Mouse (Mus musculus) heart, embryonic 13.5 days (tissue): ENCODE measurements around the gene Rbm7. TPM values are rescaled to one million over a fixed set of nuclear protein-coding genes. Genes with fewer than 3 reads are reported as not detected.
"Not testable (repeated sequence)": the region's sequence is repeated elsewhere in the genome, so short reads cannot be mapped to it uniquely, and the experiment has no call there.

Source experiments
- ATAC-seq: fragments of 200-750 bp; cut with Nextera tagmentation; 2 replicates; pipeline ENCODE4 v1.8.0; 2017; ENCODE audit warnings: moderate TSS enrichment; ENCODE audit not compliant: insufficient number of reproducible peaks, low FRiP score, low TSS enrichment; ENCODE audit errors: extremely low read depth
- H3K27ac ChIP-seq: fragments of 300-500 bp; sonication (generic); replicated peaks from 2 replicates; pipeline ENCODE4 v1.5.1; 2015; ENCODE audit warnings: moderate library complexity, mild to moderate bottlenecking, inconsistent platforms
- H3K27me3 ChIP-seq: fragments of 300-500 bp; sonication (generic); replicated peaks from 2 replicates; pipeline ENCODE4 v1.6.1; 2015; ENCODE audit warnings: mild to moderate bottlenecking, inconsistent platforms
- H3K36me3 ChIP-seq: fragments of 300-500 bp; sonication (generic); 2 replicates; pipeline ENCODE4 v1.6.1; 2015; ENCODE audit warnings: mild to moderate bottlenecking, inconsistent platforms
- H3K4me1 ChIP-seq: fragments of 300-500 bp; sonication (generic); 2 replicates; pipeline ENCODE4 v1.6.1; 2015; ENCODE audit warnings: inconsistent platforms
- H3K4me2 ChIP-seq: fragments of 300-500 bp; sonication (generic); 2 replicates; pipeline ENCODE4 v1.6.1; 2015; ENCODE audit warnings: inconsistent platforms, mild to moderate bottlenecking, moderate library complexity
- H3K4me3 ChIP-seq: fragments of 300-500 bp; sonication (generic); 2 replicates; pipeline ENCODE4 v1.5.1; 2015; ENCODE audit warnings: moderate library complexity, mild to moderate bottlenecking, inconsistent platforms
- H3K9ac ChIP-seq: fragments of 300-500 bp; sonication (generic); 2 replicates; pipeline ENCODE4 v1.6.1; 2015; ENCODE audit warnings: inconsistent platforms, mild to moderate bottlenecking, moderate library complexity
- H3K9me3 ChIP-seq: fragments of 300-500 bp; sonication (generic); 2 replicates; pipeline ENCODE4 v1.6.1; 2016; ENCODE audit warnings: inconsistent platforms
- WGBS: fragments of 180-500 bp; shearing (Covaris S2); methylation state at CpG from one replicate; pipeline ENCODE4 v1.1.7; 2015; ENCODE audit warnings: mixed read lengths; 5-methylcytosine and 5-hydroxymethylcytosine counted together
- polyA plus RNA-seq: library from polyadenylated mRNA; unstranded; fragments of >200 nt; fragmentation: Nextera tagmentation; extraction: Ambion mirVana; gene quantifications from 2 replicates; pipeline ENCODE4 v1.2.1, GENCODE M21; 2015

Gene Rbm7
- polyA plus RNA-seq, 1 experiment from 2014 or later: 80.1 TPM

GRCm38 (mm10) chr9:48479838-48480410 lies 15.2 kb downstream of the Rbm7 start:
- 5% methylated on average over 25 of the region's 25 CpGs for WGBS
- Histone ChIP-seq H3K4me1 (peaks cover 19% of the 10 kb centered on the region), H3K4me3 (peak overlapping the region; percentile 83), H3K9ac (peak overlapping the region; percentile 88), H3K9me3 (no peaks in the 10 kb centered on the region), H3K4me2 (peak overlapping the region; percentile 92), H3K36me3 (peaks cover 31% of the 10 kb centered on the region), H3K27ac (no peak overlapping the region), H3K27me3 (no peaks in the 10 kb centered on the region)
- ATAC-seq: no peak

- H3K36me3 ChIP-seq: peaks cover 37% of the 10 kb centered on the region
- H3K4me3 ChIP-seq: no peak overlapping the region
- H3K27ac ChIP-seq: no peak overlapping the region
- no peak for ATAC-seq
- H3K9me3 ChIP-seq: no peaks in the 10 kb centered on the region
- H3K4me2 ChIP-seq: no peak overlapping the region
- peaks cover 19% of the 10 kb centered on the region for H3K4me1 ChIP-seq
- no peaks in the 10 kb centered on the region for H3K27me3 ChIP-seq
- H3K9ac ChIP-seq: no peak overlapping the region
- WGBS: 72% methylated on average over 4 of the region's 4 CpGs
Measured at GRCm38 (mm10) chr9:48478808-48479207, 16.3 kb downstream of the Rbm7 start.

GRCm38 (mm10) chr9:48476236-48477165 lies 18.6 kb downstream of the Rbm7 start:
- Histone ChIP-seq H3K4me3 (no peak overlapping the region), H3K27ac (no peak overlapping the region), H3K4me2 (no peak overlapping the region), H3K9ac (no peak overlapping the region), H3K9me3 (no peaks in the 10 kb centered on the region), H3K27me3 (no peaks in the 10 kb centered on the region), H3K4me1 (peaks cover 17% of the 10 kb centered on the region), H3K36me3 (peaks cover 55% of the 10 kb centered on the region)
- ATAC-seq: no peak
- WGBS: 88% methylated on average over 10 of the region's 10 CpGs

GRCm38 (mm10) chr9:48474367-48474766 lies 20.7 kb downstream of the Rbm7 start:
- WGBS: 89% methylated on average over 9 of the region's 9 CpGs
- Histone ChIP-seq H3K4me3 (no peak overlapping the region), H3K9ac (no peak overlapping the region), H3K4me1 (peaks cover 4% of the 10 kb centered on the region; the same call in 1 of the 2 replicates), H3K36me3 (peaks cover 74% of the 10 kb centered on the region), H3K9me3 (no peaks in the 10 kb centered on the region), H3K27me3 (no peaks in the 10 kb centered on the region), H3K27ac (no peak overlapping the region), H3K4me2 (no peak overlapping the region)
- ATAC-seq: no peak

- Histone ChIP-seq H3K9me3 (no peaks in the 10 kb centered on the region), H3K9ac (no peak overlapping the region), H3K36me3 (peaks cover 84% of the 10 kb centered on the region), H3K4me2 (no peak overlapping the region), H3K4me1 (no peaks in the 10 kb centered on the region), H3K27ac (no peak overlapping the region), H3K4me3 (no peak overlapping the region), H3K27me3 (no peaks in the 10 kb centered on the region)
- 94% methylated on average over 12 of the region's 12 CpGs for WGBS
- ATAC-seq: no peak
Measured at GRCm38 (mm10) chr9:48473131-48473530, 22.0 kb downstream of the Rbm7 start.

- H3K9ac ChIP-seq: no peak overlapping the region
- no peaks in the 10 kb centered on the region for H3K4me1 ChIP-seq
- no peak overlapping the region for H3K27ac ChIP-seq
- no peaks in the 10 kb centered on the region for H3K27me3 ChIP-seq
- H3K4me3 ChIP-seq: no peak overlapping the region
- no peak overlapping the region for H3K4me2 ChIP-seq
- peaks cover 85% of the 10 kb centered on the region for H3K36me3 ChIP-seq
- H3K9me3 ChIP-seq: no peaks in the 10 kb centered on the region
- 83% methylated on average over 15 of the region's 15 CpGs for WGBS
- ATAC-seq: no peak
Measured at GRCm38 (mm10) chr9:48472441-48473025, 22.6 kb downstream of the Rbm7 start.

GRCm38 (mm10) chr9:48467471-48467870 lies 27.6 kb downstream of the Rbm7 start:
- not testable (repeated sequence) for H3K4me3 ChIP-seq
- WGBS: 94% methylated on average over 5 of the region's 5 CpGs

GRCm38 (mm10) chr9:48466804-48467203 lies 28.3 kb downstream of the Rbm7 start:
- Histone ChIP-seq H3K4me1 (no peaks in the 10 kb centered on the region), H3K9me3 (0 out of 2 replicates have a peak, but pooled peaks cover 3% of the 10 kb centered on the region), H3K4me3 (no peak overlapping the region), H3K27me3 (no peaks in the 10 kb centered on the region), H3K27ac (no peak overlapping the region), H3K4me2 (no peak overlapping the region), H3K9ac (no peak overlapping the region), H3K36me3 (peaks cover 55% of the 10 kb centered on the region)
- WGBS: 55% methylated on average over 3 of the region's 3 CpGs
- no peak for ATAC-seq

More at GRCm38 (mm10) chr9:48467471-48467870, 27.6 kb downstream of the Rbm7 start:
- not testable (repeated sequence) for H3K9ac ChIP-seq, H3K4me1 ChIP-seq, H3K9me3 ChIP-seq, H3K27me3 ChIP-seq, H3K27ac ChIP-seq, H3K4me2 ChIP-seq, ATAC-seq
- H3K36me3 ChIP-seq: peaks cover 62% of the 10 kb centered on the region

- H3K4me3 ChIP-seq: no peak overlapping the region
- H3K9ac ChIP-seq: no peak overlapping the region
- H3K4me2 ChIP-seq: no peak overlapping the region
- ATAC-seq: no peak
- 86% methylated on average over 3 of the region's 3 CpGs for WGBS
- no peaks in the 10 kb centered on the region for H3K27me3 ChIP-seq
- no peak overlapping the region for H3K27ac ChIP-seq
- H3K36me3 ChIP-seq: peaks cover 44% of the 10 kb centered on the region
- H3K9me3 ChIP-seq: 0 out of 2 replicates have a peak, but pooled peaks cover 3% of the 10 kb centered on the region
- H3K4me1 ChIP-seq: no peaks in the 10 kb centered on the region
Measured at GRCm38 (mm10) chr9:48465671-48466070, 29.4 kb downstream of the Rbm7 start.

- ATAC-seq: no peak
- Histone ChIP-seq H3K9ac (no peak overlapping the region), H3K4me3 (no peak overlapping the region), H3K36me3 (peaks cover 7% of the 10 kb centered on the region), H3K4me1 (no peaks in the 10 kb centered on the region), H3K27me3 (no peaks in the 10 kb centered on the region), H3K4me2 (no peak overlapping the region), H3K27ac (no peak overlapping the region), H3K9me3 (no peaks in the 10 kb centered on the region)
- 81% methylated on average over 3 of the region's 3 CpGs for WGBS
Measured at GRCm38 (mm10) chr9:48461545-48461944, 33.6 kb downstream of the Rbm7 start.

GRCm38 (mm10) chr9:48460720-48461119 lies 34.4 kb downstream of the Rbm7 start:
- Histone ChIP-seq H3K4me2 (no peak overlapping the region), H3K4me1 (no peaks in the 10 kb centered on the region), H3K36me3 (peaks cover 3% of the 10 kb centered on the region), H3K4me3 (no peak overlapping the region), H3K9ac (no peak overlapping the region), H3K27ac (no peak overlapping the region), H3K9me3 (no peaks in the 10 kb centered on the region), H3K27me3 (no peaks in the 10 kb centered on the region)
- WGBS: 86% methylated on average over 8 of the region's 8 CpGs
- no peak for ATAC-seq
